Mouse (Mus musculus): Measurements from ENCODE around the gene Cacnb1. TPM values are rescaled to one million over a fixed set of nuclear protein-coding genes. Genes with fewer than 3 reads are reported as not detected.

Gene Cacnb1
- polyA plus RNA-seq, 2 experiments, result 0.38 TPM; not detected in 1

DNA sequence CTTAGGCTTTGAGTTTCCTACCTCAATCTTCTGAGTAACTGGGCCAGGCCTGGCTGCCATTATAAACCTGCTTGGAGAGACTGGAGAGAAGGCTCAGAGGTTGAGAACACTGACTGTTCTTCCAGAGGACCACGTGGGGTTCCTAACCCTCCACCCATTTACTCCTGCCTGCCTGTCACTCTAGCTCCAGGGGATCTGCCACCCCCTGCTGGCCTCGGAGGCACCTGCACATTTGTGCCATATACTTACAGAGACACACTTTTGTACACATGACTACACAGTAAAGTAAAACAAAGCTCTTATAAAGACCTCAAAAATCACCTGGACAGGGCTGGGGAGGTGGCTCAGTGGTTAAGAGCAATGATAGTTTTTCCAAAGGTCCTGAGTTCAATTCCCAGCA, 50.4 kb downstream of the Cacnb1 start:
- Histone ChIP-seq H3K9me3 (ENCODE audit: control insufficient read depth, low read length) (no peaks in the 10 kb centered on the region), H3K4me1 (replicated peaks; ENCODE audit: control insufficient read depth in 2 of 2, insufficient read depth in 2 of 2, low read length in 1 of 2) (no peaks in the 10 kb centered on the region), H3K4me3 (ENCODE audit: insufficient read depth in 1 of 2, low read depth in 2 of 2, low read length in 2 of 2) (no peak overlapping the region), H3K27me3 (ENCODE audit: control insufficient read depth, insufficient read depth, low read length) (no peaks in the 10 kb centered on the region), H3K9ac (replicated peaks) (no peak overlapping the region), H3K27ac (no peak overlapping the region), H3K4me2 (ENCODE audit: low read depth) (no peak overlapping the region), H3K36me3 (replicated peaks; ENCODE audit: control insufficient read depth, insufficient read depth, low read depth) (no peaks in the 10 kb centered on the region)
- TF ChIP-seq EP300 (IDR thresholded peaks at IDR 0.05; ENCODE audit: low read depth) (no peak), CTCF (IDR thresholded peaks at IDR 0.05; ENCODE audit: low read depth) (peak; percentile 53)
- no peak for DNase-seq (ENCODE audit: low read depth in 3 of 3, low spot score in 3 of 3)
- WGBS (ENCODE audit: insufficient replicate concordance), result 54% methylated on average over 2 of the region's 2 CpGs
- no peak for ATAC-seq (ENCODE audit: insufficient read depth)

GRCm38 (mm10) chr11:97971232-97971631, 51.6 kb downstream of the Cacnb1 start:
- Histone ChIP-seq H3K4me3 (ENCODE audit: insufficient read depth in 1 of 2, low read depth in 2 of 2, low read length in 2 of 2) (no peak overlapping the region), H3K27me3 (ENCODE audit: control insufficient read depth, insufficient read depth, low read length) (no peaks in the 10 kb centered on the region), H3K9me3 (ENCODE audit: control insufficient read depth, low read length) (no peaks in the 10 kb centered on the region), H3K36me3 (replicated peaks; ENCODE audit: control insufficient read depth, insufficient read depth, low read depth) (no peaks in the 10 kb centered on the region), H3K4me2 (ENCODE audit: low read depth) (no peak overlapping the region), H3K4me1 (replicated peaks; ENCODE audit: control insufficient read depth in 2 of 2, insufficient read depth in 2 of 2, low read length in 1 of 2) (no peaks in the 10 kb centered on the region), H3K9ac (replicated peaks) (no peak overlapping the region), H3K27ac (no peak overlapping the region)
- WGBS (ENCODE audit: insufficient replicate concordance), result 29% methylated on average over 7 of the region's 7 CpGs
- TF ChIP-seq CTCF (IDR thresholded peaks at IDR 0.05; ENCODE audit: low read depth) (no peak), EP300 (IDR thresholded peaks at IDR 0.05; ENCODE audit: low read depth) (no peak)
- ATAC-seq (ENCODE audit: insufficient read depth) (no peak), DNase-seq (ENCODE audit: low read depth in 3 of 3, low spot score in 3 of 3) (no peak)

DNA sequence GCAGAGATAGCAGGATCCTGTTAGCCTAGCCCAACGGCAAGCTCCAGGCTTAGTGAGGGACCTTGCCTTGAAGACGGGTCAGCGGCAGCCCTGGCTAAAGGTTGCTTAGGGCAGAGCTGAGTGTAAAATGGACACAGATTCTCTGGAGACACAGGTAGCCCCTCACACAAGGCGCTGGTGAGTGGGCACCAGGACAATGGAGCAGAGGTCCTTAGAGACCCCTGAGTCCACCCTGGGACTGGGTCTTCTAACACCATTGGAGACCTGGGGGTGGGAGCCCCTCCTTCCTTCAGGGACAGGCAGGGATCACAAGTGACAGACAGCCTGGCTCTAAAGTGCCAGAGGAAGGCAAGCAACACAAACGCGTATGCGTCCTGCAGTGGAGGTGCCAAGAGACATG, 52.1 kb downstream of the Cacnb1 start:
- H3K9me3 ChIP-seq (ENCODE audit: control insufficient read depth, low read length), result no peaks in the 10 kb centered on the region
- no peaks in the 10 kb centered on the region for H3K27me3 ChIP-seq (ENCODE audit: control insufficient read depth, insufficient read depth, low read length)
- H3K27ac ChIP-seq, result no peak overlapping the region
- no peak overlapping the region for H3K4me3 ChIP-seq (ENCODE audit: insufficient read depth in 1 of 2, low read depth in 2 of 2, low read length in 2 of 2)
- H3K4me1 ChIP-seq (replicated peaks; ENCODE audit: control insufficient read depth in 2 of 2, insufficient read depth in 2 of 2, low read length in 1 of 2), result no peaks in the 10 kb centered on the region
- no peak overlapping the region for H3K9ac ChIP-seq (replicated peaks)
- 68% methylated on average over 7 of the region's 7 CpGs for WGBS (ENCODE audit: insufficient replicate concordance)
- TF ChIP-seq CTCF (IDR thresholded peaks at IDR 0.05; ENCODE audit: low read depth) (no peak), EP300 (IDR thresholded peaks at IDR 0.05; ENCODE audit: low read depth) (no peak)
- no peak for ATAC-seq (ENCODE audit: insufficient read depth)
- no peak overlapping the region for H3K4me2 ChIP-seq (ENCODE audit: low read depth)
- no peak for DNase-seq (ENCODE audit: low read depth in 3 of 3, low spot score in 3 of 3)
- H3K36me3 ChIP-seq (replicated peaks; ENCODE audit: control insufficient read depth, insufficient read depth, low read depth), result no peaks in the 10 kb centered on the region

GRCm38 (mm10) chr11:97968385-97968784, 54.4 kb downstream of the Cacnb1 start:
- Histone ChIP-seq H3K36me3 (replicated peaks; ENCODE audit: control insufficient read depth, insufficient read depth, low read depth) (no peaks in the 10 kb centered on the region), H3K27me3 (ENCODE audit: control insufficient read depth, insufficient read depth, low read length) (no peaks in the 10 kb centered on the region), H3K4me3 (ENCODE audit: insufficient read depth in 1 of 2, low read depth in 2 of 2, low read length in 2 of 2) (no peak overlapping the region), H3K9me3 (ENCODE audit: control insufficient read depth, low read length) (no peaks in the 10 kb centered on the region), H3K4me1 (replicated peaks; ENCODE audit: control insufficient read depth in 2 of 2, insufficient read depth in 2 of 2, low read length in 1 of 2) (no peaks in the 10 kb centered on the region), H3K9ac (replicated peaks) (no peak overlapping the region), H3K4me2 (ENCODE audit: low read depth) (no peak overlapping the region), H3K27ac (no peak overlapping the region)
- ATAC-seq (ENCODE audit: insufficient read depth) (no peak), DNase-seq (ENCODE audit: low read depth in 3 of 3, low spot score in 3 of 3) (no peak)
- no peak for TF ChIP-seq EP300 (IDR thresholded peaks at IDR 0.05; ENCODE audit: low read depth)
- TF ChIP-seq CTCF (IDR thresholded peaks at IDR 0.05; ENCODE audit: low read depth), result no peak
- 34% methylated on average over 5 of the region's 5 CpGs for WGBS (ENCODE audit: insufficient replicate concordance)

DNA sequence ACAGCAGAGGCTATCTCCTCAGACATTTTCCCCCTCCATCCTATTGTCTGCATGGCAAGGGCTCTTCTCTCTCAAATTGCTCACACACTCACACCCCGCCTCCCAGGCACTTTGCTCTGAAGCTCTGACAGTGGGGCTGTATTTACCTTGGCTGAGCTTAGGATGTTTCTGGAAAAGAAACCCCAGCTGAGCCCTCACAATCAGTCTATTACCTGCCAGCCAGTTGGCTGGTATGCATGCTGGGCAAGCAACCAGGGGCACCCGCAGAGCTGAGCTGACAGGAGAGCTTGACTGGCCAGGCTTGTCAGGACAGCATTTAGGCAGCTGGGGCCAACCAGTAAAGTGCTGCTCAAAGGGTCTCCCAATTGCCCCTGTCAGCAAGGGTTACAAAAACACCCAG, 55.7 kb downstream of the Cacnb1 start:
- Histone ChIP-seq H3K4me2 (ENCODE audit: low read depth) (no peak overlapping the region), H3K27me3 (ENCODE audit: control insufficient read depth, insufficient read depth, low read length) (no peaks in the 10 kb centered on the region), H3K27ac (no peak overlapping the region), H3K9ac (replicated peaks) (no peak overlapping the region), H3K9me3 (ENCODE audit: control insufficient read depth, low read length) (no peaks in the 10 kb centered on the region), H3K36me3 (replicated peaks; ENCODE audit: control insufficient read depth, insufficient read depth, low read depth) (no peaks in the 10 kb centered on the region), H3K4me1 (replicated peaks; ENCODE audit: control insufficient read depth in 2 of 2, insufficient read depth in 2 of 2, low read length in 1 of 2) (no peaks in the 10 kb centered on the region), H3K4me3 (ENCODE audit: insufficient read depth in 1 of 2, low read depth in 2 of 2, low read length in 2 of 2) (no peak overlapping the region)
- TF ChIP-seq CTCF (IDR thresholded peaks at IDR 0.05; ENCODE audit: low read depth), result no peak
- TF ChIP-seq EP300 (IDR thresholded peaks at IDR 0.05; ENCODE audit: low read depth), result no peak
- ATAC-seq (ENCODE audit: insufficient read depth) (no peak), DNase-seq (ENCODE audit: low read depth in 3 of 3, low spot score in 3 of 3) (no peak)
- WGBS (ENCODE audit: insufficient replicate concordance), result 52% methylated on average over 2 of the region's 2 CpGs

All from liver, embryonic 14.5 days (tissue).